Mouse (Mus musculus) MEL (cell line): ENCODE data around the gene Tor1aip2. TPM values are rescaled to one million over a fixed set of nuclear protein-coding genes. Genes with fewer than 3 reads are reported as not detected.

Experiments
- DNase-seq: peaks from one replicate; pipeline ENCODE4 v3.0.0; 2011; ENCODE audit warnings: low read depth, low spot score
- H3K27ac ChIP-seq: 2 replicates; pipeline ENCODE4 v1.5.1; 2012; ENCODE audit warnings: low read depth, mild to moderate bottlenecking, control low read depth, low read length, moderate library complexity; ENCODE audit not compliant: control insufficient read depth
- H3K27me3 ChIP-seq, 2 experiments: fragments of 150-350 bp in 1 of 2; sonication (generic) in 1 of 2; 2 replicates each; pipeline ENCODE4 v1.6.1; 2012; ENCODE audit warnings: low read length in 2 of 2, mild to moderate bottlenecking in 2 of 2, improper control_type of control experiment in 1 of 2, moderate library complexity in 1 of 2; ENCODE audit not compliant: insufficient read depth in 2 of 2, control insufficient read depth in 1 of 2
- H3K36me3 ChIP-seq, 2 experiments: 2 replicates each; pipeline ENCODE4 v1.6.1; 2012 to 2014; ENCODE audit warnings: low read length in 2 of 2, improper control_type of control experiment in 1 of 2, inconsistent platforms in 1 of 2, mild to moderate bottlenecking in 1 of 2; ENCODE audit not compliant: insufficient read depth in 2 of 2, control insufficient read depth in 1 of 2
- H3K4me1 ChIP-seq, 2 experiments: fragments of 150-350 bp in 1 of 2; sonication (generic) in 1 of 2; 2 replicates each; pipeline ENCODE4 v1.6.1; 2012; ENCODE audit warnings: low read length in 2 of 2, improper control_type of control experiment in 1 of 2, mild to moderate bottlenecking in 1 of 2; ENCODE audit not compliant: insufficient read depth in 2 of 2, control insufficient read depth in 1 of 2
- H3K4me3 ChIP-seq, 2 experiments: fragments of 150-350 bp in 1 of 2; sonication (generic) in 1 of 2; 2 replicates each; pipeline ENCODE4 v1.5.1; 2012; ENCODE audit warnings: low read depth in 2 of 2, low read length in 2 of 2, mild to moderate bottlenecking in 2 of 2, moderate library complexity in 2 of 2, control low read depth in 1 of 2, improper control_type of control experiment in 1 of 2; ENCODE audit not compliant: control insufficient read depth in 1 of 2, insufficient read depth in 1 of 2
- H3K79me2 ChIP-seq: 2 replicates; pipeline ENCODE4 v1.6.1; 2012; ENCODE audit warnings: mild to moderate bottlenecking, low read length, moderate library complexity; ENCODE audit not compliant: control insufficient read depth, poor library complexity, insufficient read depth
- H3K9ac ChIP-seq: 2 replicates; pipeline ENCODE4 v1.6.1; 2012; ENCODE audit warnings: low read depth, mild to moderate bottlenecking, control low read depth, low read length, moderate library complexity; ENCODE audit not compliant: control insufficient read depth, poor library complexity, severe bottlenecking
- H3K9me3 ChIP-seq: fragments of 150-350 bp; sonication (generic); replicated peaks from 2 replicates; pipeline ENCODE4 v1.6.1; 2012; ENCODE audit warnings: mild to moderate bottlenecking, low read length, improper control_type of control experiment, moderate library complexity; ENCODE audit not compliant: insufficient read depth
- CHD2 ChIP-seq: IDR thresholded peaks from 2 replicates; pipeline ENCODE4 v1.6.1; 2011; ENCODE audit warnings: low read length, improper control_type of control experiment
- CTCF ChIP-seq, 3 experiments: IDR thresholded peaks in 2 of 3; conservative IDR thresholded peaks in 1 of 3; 2 replicates each; pipeline ENCODE4 v1.5.1; 2011 to 2012; ENCODE audit warnings: low read length in 3 of 3, low read depth in 2 of 3, mild to moderate bottlenecking in 2 of 3, improper control_type of control experiment in 1 of 3, inconsistent platforms in 1 of 3, mixed read lengths in 1 of 3, moderate library complexity in 1 of 3; ENCODE audit not compliant: control insufficient read depth in 1 of 3, insufficient read depth in 1 of 3, poor library complexity in 1 of 3, severe bottlenecking in 1 of 3
- ELF1 ChIP-seq: IDR thresholded peaks from 2 replicates; pipeline ENCODE4 v1.6.1; 2014; ENCODE audit warnings: low read depth, mild to moderate bottlenecking, inconsistent platforms, low read length, improper control_type of control experiment, moderate library complexity
- EP300 ChIP-seq, 2 experiments: IDR thresholded peaks; 2 replicates each; pipeline ENCODE4 v1.6.1; 2011; ENCODE audit warnings: improper control_type of control experiment in 2 of 2, low read length in 2 of 2, low read depth in 1 of 2, mild to moderate bottlenecking in 1 of 2
- ETS1 ChIP-seq: IDR thresholded peaks from 2 replicates; pipeline ENCODE4 v1.6.1; 2012; ENCODE audit warnings: low read depth, mild to moderate bottlenecking, inconsistent platforms, low read length, improper control_type of control experiment, moderate library complexity
- GATA1 ChIP-seq: IDR thresholded peaks from 2 replicates; pipeline ENCODE4 v1.6.1; 2011; ENCODE audit warnings: low read depth, low read length, improper control_type of control experiment
- MAFK ChIP-seq: IDR thresholded peaks from 2 replicates; pipeline ENCODE4 v1.6.1; 2011; ENCODE audit warnings: low read depth, mild to moderate bottlenecking, low read length, improper control_type of control experiment, borderline replicate concordance
- MAZ ChIP-seq: IDR thresholded peaks from 2 replicates; pipeline ENCODE4 v1.6.1; 2012; ENCODE audit warnings: low read depth, mild to moderate bottlenecking, inconsistent platforms, low read length, improper control_type of control experiment
- MYB ChIP-seq: IDR thresholded peaks from 2 replicates; pipeline ENCODE4 v1.6.1; 2011; ENCODE audit warnings: mild to moderate bottlenecking, low read depth, low read length, improper control_type of control experiment
- MYC ChIP-seq: IDR thresholded peaks from 2 replicates; pipeline ENCODE4 v1.6.1; 2011; ENCODE audit warnings: low read depth, mild to moderate bottlenecking, low read length, improper control_type of control experiment, moderate library complexity
- NELFE ChIP-seq: IDR thresholded peaks from 2 replicates; pipeline ENCODE4 v1.6.1; 2011; ENCODE audit warnings: low read depth, low read length, improper control_type of control experiment
- NRF1 ChIP-seq: IDR thresholded peaks from 2 replicates; pipeline ENCODE4 v1.6.1; 2014; ENCODE audit warnings: low read depth, mild to moderate bottlenecking, inconsistent platforms, low read length, improper control_type of control experiment, moderate library complexity; ENCODE audit not compliant: poor library complexity, insufficient read depth, severe bottlenecking
- POLR2A ChIP-seq, 2 experiments: IDR thresholded peaks; 2 replicates each; pipeline ENCODE4 v1.6.1; 2011 to 2012; ENCODE audit warnings: low read length in 2 of 2, mild to moderate bottlenecking in 2 of 2, control low read depth in 1 of 2, improper control_type of control experiment in 1 of 2, low read depth in 1 of 2, moderate library complexity in 1 of 2; ENCODE audit not compliant: control insufficient read depth in 1 of 2, insufficient read depth in 1 of 2, poor library complexity in 1 of 2
- RCOR1 ChIP-seq: IDR thresholded peaks from 2 replicates; pipeline ENCODE4 v1.6.1; 2012; ENCODE audit warnings: low read depth, mild to moderate bottlenecking, inconsistent platforms, low read length, improper control_type of control experiment
- SIN3A ChIP-seq: IDR thresholded peaks from 2 replicates; pipeline ENCODE4 v1.6.1; 2012; ENCODE audit warnings: low read length, improper control_type of control experiment, inconsistent platforms
- TAL1 ChIP-seq: IDR thresholded peaks from 2 replicates; pipeline ENCODE4 v1.6.1; 2012; ENCODE audit warnings: mild to moderate bottlenecking, inconsistent platforms, low read length, moderate library complexity, mixed read lengths
- TBP ChIP-seq: IDR thresholded peaks from 2 replicates; pipeline ENCODE4 v1.8.0; 2011; ENCODE audit warnings: low read depth, low read length, improper control_type of control experiment
- TCF12 ChIP-seq: IDR thresholded peaks from 2 replicates; pipeline ENCODE4 v1.6.1; 2014; ENCODE audit warnings: low read depth, mild to moderate bottlenecking, inconsistent platforms, low read length, improper control_type of control experiment, moderate library complexity
- UBTF ChIP-seq: IDR thresholded peaks from 2 replicates; pipeline ENCODE4 v1.6.1; 2012; ENCODE audit warnings: low read depth, mild to moderate bottlenecking, inconsistent platforms, low read length, improper control_type of control experiment, moderate library complexity, borderline replicate concordance; ENCODE audit not compliant: insufficient read depth
- USF1 ChIP-seq: IDR thresholded peaks from 2 replicates; pipeline ENCODE4 v1.6.1; 2014; ENCODE audit warnings: low read depth, mild to moderate bottlenecking, inconsistent platforms, low read length, improper control_type of control experiment, moderate library complexity
- USF2 ChIP-seq, 2 experiments: IDR thresholded peaks; 2 replicates each; pipeline ENCODE4 v1.6.1; 2011 to 2012; ENCODE audit warnings: improper control_type of control experiment in 2 of 2, low read length in 2 of 2, borderline replicate concordance in 1 of 2, inconsistent platforms in 1 of 2, low read depth in 1 of 2, mild to moderate bottlenecking in 1 of 2; ENCODE audit not compliant: insufficient read depth in 1 of 2
- ZMIZ1 ChIP-seq: IDR thresholded peaks from 2 replicates; pipeline ENCODE4 v1.6.1; 2012; ENCODE audit warnings: low read depth, mild to moderate bottlenecking, inconsistent platforms, low read length, improper control_type of control experiment, moderate library complexity
- ZNF384 ChIP-seq: IDR thresholded peaks from 2 replicates; pipeline ENCODE4 v1.6.1; 2012; ENCODE audit warnings: low read depth, mild to moderate bottlenecking, inconsistent platforms, low read length, improper control_type of control experiment
- polyA plus RNA-seq, 2 experiments: library from polyadenylated mRNA; stranded (reverse) in 1 of 2; unstranded in 1 of 2; fragments of >175 nt in 1 of 2; fragments of >200 nt in 1 of 2; gene quantifications; 2 replicates each; pipeline versions ENCODE4 v1.2.1 to v1.2.4; 2012; ENCODE audit warnings: low replicate concordance in 2 of 2, low read depth in 1 of 2; ENCODE audit not compliant: insufficient read length in 2 of 2, insufficient read depth in 1 of 2, missing spikeins in 1 of 2
- total RNA-seq: library from RNA; depleted of rRNA; stranded (reverse); fragments of 300-350 nt; gene quantifications from 2 replicates; pipeline ENCODE4 v1.2.3, GENCODE M21; 2012

Gene Tor1aip2
- total and polyA plus RNA-seq, 3 experiments: 47.1 to 48.1 TPM; not detected in 1

GRCm38 (mm10) chr1:156112142-156112541 lies 76.9 kb downstream of the Tor1aip2 start:
- Histone ChIP-seq H3K36me3 (peaks cover 0 to 20% of the 10 kb centered on the region in 2 experiments; a peak in 2 of 4 replicates), H3K4me3 (no peak overlapping the region), H3K27me3 (no peaks in the 10 kb centered on the region), H3K9ac (no peak overlapping the region), H3K79me2 (no peaks in the 10 kb centered on the region), H3K4me1 (peaks cover 4 to 31% of the 10 kb centered on the region in 2 experiments; a peak in 3 of 4 replicates), H3K27ac (no peak overlapping the region), H3K9me3 (no peaks in the 10 kb centered on the region)
- no peak for DNase-seq
- TF ChIP-seq USF1 (no peak), ZNF384 (no peak)

GRCm38 (mm10) chr1:156113884-156114499 lies 78.8 kb downstream of the Tor1aip2 start:
- H3K27ac ChIP-seq: peak overlapping the region; percentile 67

GRCm38 (mm10) chr1:156116770-156117169 lies 81.6 kb downstream of the Tor1aip2 start:
- peak; percentile 77 for DNase-seq
- H3K79me2 ChIP-seq: no peaks in the 10 kb centered on the region
- no peak overlapping the region for H3K4me3 ChIP-seq
- H3K4me1 ChIP-seq: peaks cover 4 to 31% of the 10 kb centered on the region in 2 experiments; a peak in 3 of 4 replicates
- H3K9me3 ChIP-seq: no peaks in the 10 kb centered on the region
- H3K9ac ChIP-seq: no peak overlapping the region
- 0 out of 2 replicates have a peak, but pooled peaks have one; percentile 17 for TF ChIP-seq RCOR1
- no peak for TF ChIP-seq EP300 (IDR thresholded peaks at IDR 0.05; ENCODE audit: low read depth in 1 of 2, low read length in 2 of 2)
- peak; percentile 58 for TF ChIP-seq GATA1
- H3K36me3 ChIP-seq: peaks cover 0 to 20% of the 10 kb centered on the region in 2 experiments; a peak in 2 of 4 replicates
- no peak overlapping the region for H3K27ac ChIP-seq
- H3K27me3 ChIP-seq: no peaks in the 10 kb centered on the region

More at GRCm38 (mm10) chr1:156113884-156114499, 78.8 kb downstream of the Tor1aip2 start:
- no peaks in the 10 kb centered on the region for H3K79me2 ChIP-seq
- peaks cover 4 to 31% of the 10 kb centered on the region in 2 experiments; a peak in 3 of 4 replicates for H3K4me1 ChIP-seq
- H3K27me3 ChIP-seq: no peaks in the 10 kb centered on the region
- peak overlapping the region in 1 of 2 experiments; percentile 7; a peak in 2 of 4 replicates for H3K4me3 ChIP-seq
- no peak for TF ChIP-seq ELF1
- no peak for TF ChIP-seq MAZ
- peak; percentile 91 to 95 for TF ChIP-seq EP300 (IDR thresholded peaks at IDR 0.05; ENCODE audit: low read depth in 1 of 2, low read length in 2 of 2)
- TF ChIP-seq TBP: peak; percentile 79
- peak; percentile 84 for TF ChIP-seq TAL1
- TF ChIP-seq MYB: peak; percentile 61; the same call in 1 of the 2 replicates
- TF ChIP-seq USF2 (IDR thresholded peaks at IDR 0.05; ENCODE audit: borderline replicate concordance in 1 of 2, insufficient read depth in 1 of 2, low read depth in 1 of 2, low read length in 2 of 2): no peak
- TF ChIP-seq ETS1: peak; percentile 70; the same call in 1 of the 2 replicates
- peak; percentile 38 for TF ChIP-seq NELFE
- no peak; a peak in 1 of 4 replicates for TF ChIP-seq POLR2A (IDR thresholded peaks at IDR 0.05; ENCODE audit: control insufficient read depth in 1 of 2, insufficient read depth in 1 of 2, low read depth in 1 of 2, low read length in 2 of 2, poor library complexity in 1 of 2)
- peak; percentile 51; the same call in 1 of the 2 replicates for TF ChIP-seq SIN3A
- no peak for TF ChIP-seq UBTF
- TF ChIP-seq NRF1: no peak
- TF ChIP-seq RCOR1: peak; percentile 61
- 0 out of 2 replicates have a peak, but pooled peaks have one; percentile 21 for TF ChIP-seq MAFK
- peak; percentile 53 for TF ChIP-seq USF1
- peak; percentile 90 for TF ChIP-seq TCF12
- TF ChIP-seq GATA1: peak; percentile 90
- TF ChIP-seq MYC: peak; percentile 68; the same call in 1 of the 2 replicates
- TF ChIP-seq CTCF (IDR thresholded peaks at IDR 0.05 in 2 of 3, conservative IDR thresholded peaks at IDR 0.05 in 1 of 3; ENCODE audit: control insufficient read depth in 1 of 3, insufficient read depth in 1 of 3, low read depth in 2 of 3, low read length in 3 of 3, poor library complexity in 1 of 3, severe bottlenecking in 1 of 3): no peak
- TF ChIP-seq ZMIZ1: no peak
- TF ChIP-seq CHD2: no peak
- DNase-seq: peak; percentile 79
- H3K36me3 ChIP-seq: peaks cover 0 to 20% of the 10 kb centered on the region in 2 experiments; a peak in 2 of 4 replicates
- no peaks in the 10 kb centered on the region for H3K9me3 ChIP-seq
- peak overlapping the region; percentile 45 for H3K9ac ChIP-seq
